Mouse (Mus musculus) granulocyte monocyte progenitor cell, adult 5-6 weeks (primary cell): Measurements from ENCODE around the gene Tbl1xr1. TPM values are rescaled to one million over a fixed set of nuclear protein-coding genes. Genes with fewer than 3 reads are reported as not detected.

ENCODE experiments used
- ATAC-seq: replicated peaks from 2 replicates; pipeline ENCODE4 v1.8.0; 2016; ENCODE audit warnings: mild to moderate bottlenecking, moderate TSS enrichment, inconsistent platforms; ENCODE audit not compliant: poor library complexity, severe bottlenecking
- total RNA-seq, 2 experiments: library from RNA; stranded (forward) in 1 of 2; stranded (reverse) in 1 of 2; fragments of 200-712, 200-1000 nt in 1 of 2; fragments of >200 nt in 1 of 2; fragmentation: Nextera tagmentation in 1 of 2; gene quantifications; 2 replicates each; pipeline ENCODE4 v1.2.3; 2014 to 2017

Tbl1xr1 gene
- total RNA-seq, 2 experiments from 2014 or later: 78.0 to 89.8 TPM

DNA sequence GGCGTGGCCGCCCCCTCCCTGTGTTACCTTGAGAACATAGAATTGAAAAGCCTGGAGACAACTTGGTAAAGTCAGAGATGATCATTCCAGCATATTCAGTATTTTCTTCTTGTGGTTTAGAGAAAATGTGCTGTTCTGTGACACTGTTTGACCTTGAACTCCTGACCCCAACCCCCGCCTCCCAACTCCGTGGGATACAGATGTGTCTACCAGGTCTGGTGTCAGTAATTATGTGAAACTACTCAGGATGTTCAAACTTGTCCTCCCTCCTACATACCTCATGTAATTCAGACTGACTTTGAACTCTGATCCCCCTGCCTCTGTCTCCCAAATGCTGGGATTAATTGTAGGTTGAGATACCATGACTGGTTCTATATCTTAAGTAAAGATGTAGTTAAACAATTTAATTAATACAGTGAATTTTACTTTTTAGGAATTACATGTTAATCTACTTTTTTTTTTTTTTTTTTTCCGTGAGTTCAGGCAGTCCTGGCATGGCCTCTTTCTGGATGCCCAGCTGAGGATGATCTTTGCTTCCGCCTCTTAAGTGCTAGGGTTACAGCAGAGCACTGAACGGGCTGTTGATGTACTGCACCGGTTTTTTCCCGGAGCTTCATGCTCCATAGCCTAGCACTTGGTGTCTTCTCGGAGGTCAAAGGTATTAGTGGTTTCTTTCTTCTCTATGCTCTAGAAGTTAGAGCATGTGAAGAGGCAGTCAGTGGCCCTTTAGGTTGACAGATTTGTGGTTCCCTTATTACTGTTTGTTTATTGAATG lies 8.0 kb downstream of the Tbl1xr1 start:
- ATAC-seq: no peak

GRCm38 (mm10) chr3:22089825-22090224 lies 13.4 kb downstream of the Tbl1xr1 start:
- ATAC-seq: no peak

DNA sequence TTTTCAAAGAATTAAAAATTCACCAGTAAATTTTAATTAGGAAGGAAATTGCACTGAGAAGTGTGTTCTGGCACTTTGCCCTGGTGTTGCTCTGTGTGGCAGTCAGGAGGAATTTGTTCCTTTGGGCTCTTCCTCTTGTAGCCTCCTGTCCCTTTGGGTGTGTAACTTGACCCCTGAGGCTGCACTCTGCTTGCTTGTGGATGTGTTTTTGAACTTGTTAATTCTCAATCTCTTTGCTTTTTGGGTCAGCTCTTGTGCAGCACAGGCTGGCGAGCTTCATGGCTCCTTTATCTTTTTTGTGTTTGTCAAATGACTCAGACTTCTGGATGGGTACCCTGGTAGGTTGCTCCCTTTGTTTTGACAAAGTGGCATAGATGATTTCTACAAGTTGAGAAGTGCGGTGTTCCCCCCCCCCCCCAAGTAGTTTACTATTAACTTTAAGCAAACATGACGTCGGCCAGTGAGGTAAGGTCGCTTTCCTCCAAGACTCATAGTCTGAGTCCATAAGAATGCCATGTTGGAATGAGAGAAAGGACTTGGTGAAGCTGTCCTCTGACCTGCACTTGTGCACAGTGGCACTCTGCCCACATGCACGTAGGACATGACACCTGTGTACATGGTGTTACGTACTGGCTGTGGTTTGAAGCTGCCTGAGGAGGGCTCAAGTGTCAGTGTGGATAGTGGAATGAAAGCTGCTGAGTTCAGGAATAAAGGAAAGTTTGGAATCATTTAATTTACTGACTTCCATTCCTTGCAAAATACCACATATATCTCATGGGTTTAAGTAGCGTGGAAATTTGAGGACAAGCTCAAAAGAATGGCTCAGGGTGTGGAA lies 14.2 kb downstream of the Tbl1xr1 start:
- ATAC-seq: peak; percentile 60

DNA sequence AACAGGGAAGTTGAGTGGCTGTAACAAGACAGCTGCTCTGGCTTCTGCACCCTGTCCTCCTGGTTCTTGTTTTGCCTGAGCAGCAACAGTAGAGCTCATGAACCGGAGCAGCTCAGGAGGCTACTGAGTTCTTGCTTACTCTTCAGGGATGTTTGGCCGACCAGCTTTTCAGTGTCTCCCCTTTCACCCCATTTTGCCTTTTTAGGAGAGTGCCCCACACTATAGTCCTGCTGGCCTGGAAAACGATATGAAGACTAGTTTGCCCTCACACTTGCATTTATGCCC lies 14.8 kb downstream of the Tbl1xr1 start:
- ATAC-seq: peak; percentile 77

DNA sequence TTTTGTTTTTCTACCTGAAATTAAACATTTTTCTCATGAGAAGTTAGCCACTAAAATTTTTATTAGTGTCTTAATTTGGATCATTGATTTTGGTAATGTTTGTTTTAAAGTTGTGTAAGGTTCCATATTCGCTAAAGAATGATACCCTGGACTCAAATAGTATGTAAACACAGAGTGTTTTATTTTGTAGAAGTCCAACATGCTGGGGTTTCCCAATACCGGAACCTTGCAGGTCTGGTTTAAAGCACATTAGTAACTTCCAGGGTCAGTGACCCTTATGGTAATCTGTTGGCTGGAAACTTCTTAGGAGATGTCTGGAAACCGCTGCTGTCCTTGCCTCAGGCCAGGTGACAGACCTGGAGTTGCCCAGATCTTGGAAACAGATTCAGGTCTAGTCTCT lies 15.2 kb downstream of the Tbl1xr1 start:
- ATAC-seq: no peak

DNA sequence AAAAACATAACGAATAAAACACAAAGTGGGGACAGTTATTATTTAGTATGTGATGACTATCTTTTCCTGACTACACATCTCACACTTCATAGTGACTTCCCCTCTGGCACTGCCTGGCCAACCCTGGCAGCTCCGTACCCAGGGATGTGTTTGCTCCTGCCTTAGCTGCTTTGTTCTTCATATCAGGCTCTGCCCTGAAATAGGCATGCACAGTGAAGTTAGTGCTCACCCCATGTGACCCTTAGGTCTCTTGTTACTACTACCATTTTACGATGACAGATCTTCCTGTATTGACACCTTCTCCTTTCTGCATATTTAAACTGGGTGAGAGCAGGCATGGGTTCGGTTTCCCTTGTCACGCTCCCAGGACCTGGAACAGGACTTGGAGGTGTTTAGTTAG lies 16.3 kb downstream of the Tbl1xr1 start:
- ATAC-seq: no peak

DNA sequence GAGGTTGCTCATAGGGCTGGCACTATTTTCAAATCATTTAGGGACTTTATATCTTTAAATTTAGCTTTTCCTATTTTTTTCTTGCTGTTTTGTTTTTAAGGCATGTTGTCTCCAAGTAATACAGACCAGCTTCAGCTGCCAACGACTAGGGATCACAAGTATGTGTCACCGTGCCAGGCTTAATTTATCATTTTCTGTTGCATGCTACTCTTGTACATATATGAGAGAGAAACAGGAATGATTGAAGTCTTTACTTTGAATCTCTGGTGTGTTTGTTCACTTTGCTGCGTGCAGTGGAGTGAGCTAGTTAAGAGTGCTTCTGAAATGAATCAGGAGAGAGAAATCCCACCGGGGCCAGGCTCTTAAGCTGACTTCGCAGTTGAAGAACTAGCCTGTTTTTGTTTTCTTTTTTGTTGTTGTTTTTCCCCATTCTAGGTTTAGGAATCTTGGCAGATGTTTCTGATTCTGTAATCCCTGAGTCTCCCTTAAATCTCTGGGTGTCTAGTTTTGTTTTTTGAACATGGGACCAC lies 27.6 kb downstream of the Tbl1xr1 start:
- ATAC-seq: no peak

GRCm38 (mm10) chr3:22105471-22105870 lies 29.0 kb downstream of the Tbl1xr1 start:
- no peak for ATAC-seq

DNA sequence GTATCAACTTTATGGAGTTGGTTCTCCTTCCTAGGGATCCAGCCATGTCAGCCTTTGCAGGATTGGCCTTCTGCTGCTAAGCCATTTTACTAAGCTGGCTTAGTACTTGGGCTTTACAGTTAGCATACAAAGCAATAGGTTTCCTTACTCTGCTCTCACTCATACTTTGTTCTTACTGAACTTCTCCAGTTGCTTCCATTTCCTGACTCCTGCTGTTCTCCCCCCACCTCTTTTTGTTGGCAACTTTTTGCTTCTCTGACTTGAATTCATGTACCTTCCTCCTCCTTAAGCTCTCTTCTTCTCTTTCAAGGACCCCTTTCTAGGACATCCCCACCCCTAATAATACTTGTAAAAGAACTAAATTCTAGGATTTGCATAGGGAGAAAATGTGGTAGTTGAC lies 31.6 kb downstream of the Tbl1xr1 start:
- no peak for ATAC-seq

DNA sequence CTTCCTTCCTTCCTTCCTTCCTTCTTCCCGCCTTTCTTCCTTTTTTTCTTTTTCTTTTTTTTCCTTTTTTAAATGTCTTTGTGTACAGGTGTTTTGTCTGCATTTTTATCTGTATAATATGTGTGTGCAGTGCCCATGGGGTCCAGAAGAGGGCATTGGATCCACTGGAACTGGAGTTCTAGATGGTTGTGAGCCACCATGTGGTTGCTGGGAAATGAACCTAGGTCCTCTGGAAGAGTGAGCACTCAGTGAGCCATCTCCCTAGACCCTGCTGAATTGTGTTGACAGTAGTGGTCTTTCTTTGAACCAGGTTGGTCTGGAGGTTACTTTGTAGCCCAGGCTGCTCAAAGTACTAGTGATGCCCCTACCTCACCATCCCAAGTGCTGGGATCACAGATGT lies 33.2 kb downstream of the Tbl1xr1 start:
- ATAC-seq: no peak

- peak; percentile 81 for ATAC-seq
Measured at GRCm38 (mm10) chr3:22113773-22114172, 37.3 kb downstream of the Tbl1xr1 start.

GRCm38 (mm10) chr3:22115221-22115620 lies 38.8 kb downstream of the Tbl1xr1 start:
- ATAC-seq: 0 out of 2 replicates have a peak, but pooled peaks have one; percentile 12

GRCm38 (mm10) chr3:22115678-22116077 lies 39.2 kb downstream of the Tbl1xr1 start:
- ATAC-seq: no peak

DNA sequence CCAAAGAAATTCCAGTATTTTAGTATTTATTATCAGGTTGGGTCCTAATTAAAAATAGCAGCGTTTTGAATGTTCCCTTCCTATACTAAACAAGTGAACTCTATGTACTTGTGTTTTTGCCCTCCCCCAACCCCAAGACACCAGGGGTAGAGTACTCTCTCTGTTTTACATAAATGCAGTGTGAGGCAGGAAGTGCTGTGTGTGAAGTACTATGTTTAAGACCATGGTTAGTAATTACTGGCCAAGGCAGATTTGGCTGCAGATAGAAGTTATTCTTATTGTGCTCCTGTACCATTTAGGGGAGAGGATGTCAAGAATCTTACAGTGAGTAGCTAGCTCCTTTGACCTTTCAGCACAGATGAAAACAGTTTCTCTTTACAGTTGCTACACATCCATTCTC lies 39.7 kb downstream of the Tbl1xr1 start:
- no peak for ATAC-seq

GRCm38 (mm10) chr3:22121741-22122140 lies 45.3 kb downstream of the Tbl1xr1 start:
- ATAC-seq: no peak

GRCm38 (mm10) chr3:22123145-22123544 lies 46.7 kb downstream of the Tbl1xr1 start:
- no peak for ATAC-seq

- peak; percentile 75 for ATAC-seq
Measured at GRCm38 (mm10) chr3:22126251-22126826, 49.9 kb downstream of the Tbl1xr1 start.

GRCm38 (mm10) chr3:22131277-22131676 lies 54.8 kb downstream of the Tbl1xr1 start:
- ATAC-seq: no peak

DNA sequence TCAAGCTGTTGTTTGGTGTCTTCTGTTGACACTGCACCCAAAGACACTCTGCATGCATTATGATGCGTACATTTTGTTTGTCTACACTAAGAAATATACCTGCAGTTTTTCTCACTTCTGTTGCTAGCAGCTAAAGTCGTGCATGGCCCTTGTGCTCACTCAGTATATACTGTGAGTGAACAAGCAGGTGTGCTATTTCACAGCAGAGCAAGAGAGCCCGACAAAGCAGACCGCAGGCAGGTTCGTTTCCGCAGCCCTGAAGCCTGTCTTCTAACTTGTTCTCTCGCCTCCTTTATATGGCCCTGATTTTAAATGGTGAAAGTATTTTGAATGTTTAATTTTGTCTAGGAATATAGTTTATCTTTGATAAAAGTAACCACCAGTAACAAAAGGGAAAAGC lies 57.2 kb downstream of the Tbl1xr1 start:
- ATAC-seq: no peak

- peak; percentile 73 for ATAC-seq
Measured at GRCm38 (mm10) chr3:22137793-22138579, 61.5 kb downstream of the Tbl1xr1 start.
